Mouse (Mus musculus): ENCODE data around the gene Mydgf.

Gene Mydgf

DNA sequence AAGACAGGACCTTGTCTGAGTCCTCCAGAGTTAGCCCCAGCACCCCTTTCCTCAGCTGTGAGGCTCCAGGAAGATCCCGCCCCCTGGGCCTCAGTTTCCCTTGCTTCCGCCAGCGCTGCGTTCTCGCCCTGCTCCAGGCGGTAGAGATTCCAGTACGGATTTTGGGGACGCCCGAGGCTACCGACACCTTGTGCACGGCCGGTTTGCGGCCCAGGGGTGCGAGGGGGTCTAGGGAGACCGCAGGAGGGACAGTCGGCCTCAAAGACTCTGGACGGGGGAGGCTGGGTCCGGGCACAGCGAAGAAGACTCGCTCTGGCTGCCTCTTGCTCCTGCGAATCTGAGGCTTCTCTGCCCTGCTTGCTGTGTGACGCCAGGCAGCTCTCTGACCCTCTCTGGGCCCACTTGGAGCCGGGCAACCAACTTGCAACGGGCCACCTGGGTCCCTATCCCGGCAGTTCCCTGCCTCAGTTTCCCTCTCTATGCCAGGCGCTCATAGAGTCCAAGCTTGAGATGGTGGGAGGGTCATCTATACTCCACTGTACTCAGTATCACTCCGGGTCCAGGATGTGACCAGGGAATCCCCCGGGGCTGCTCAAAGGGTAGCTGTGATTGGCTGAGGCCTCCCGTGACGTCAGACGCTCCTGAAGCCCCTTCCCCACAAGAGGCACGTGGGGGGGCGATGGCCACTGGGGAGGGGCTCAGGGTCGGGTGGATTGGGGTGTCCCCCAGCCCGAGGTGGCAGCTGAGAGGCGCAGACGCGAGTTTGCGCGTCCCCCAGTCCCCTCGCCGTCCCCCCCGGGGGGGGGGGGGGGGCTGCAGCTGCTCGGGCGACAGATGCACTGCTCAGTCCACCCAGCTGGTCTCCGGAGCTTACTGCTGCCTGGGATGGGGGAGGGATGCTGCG is 41.8 kb downstream of the Mydgf start:
- no peak for DNase-seq (ENCODE audit: low spot score)

DNA sequence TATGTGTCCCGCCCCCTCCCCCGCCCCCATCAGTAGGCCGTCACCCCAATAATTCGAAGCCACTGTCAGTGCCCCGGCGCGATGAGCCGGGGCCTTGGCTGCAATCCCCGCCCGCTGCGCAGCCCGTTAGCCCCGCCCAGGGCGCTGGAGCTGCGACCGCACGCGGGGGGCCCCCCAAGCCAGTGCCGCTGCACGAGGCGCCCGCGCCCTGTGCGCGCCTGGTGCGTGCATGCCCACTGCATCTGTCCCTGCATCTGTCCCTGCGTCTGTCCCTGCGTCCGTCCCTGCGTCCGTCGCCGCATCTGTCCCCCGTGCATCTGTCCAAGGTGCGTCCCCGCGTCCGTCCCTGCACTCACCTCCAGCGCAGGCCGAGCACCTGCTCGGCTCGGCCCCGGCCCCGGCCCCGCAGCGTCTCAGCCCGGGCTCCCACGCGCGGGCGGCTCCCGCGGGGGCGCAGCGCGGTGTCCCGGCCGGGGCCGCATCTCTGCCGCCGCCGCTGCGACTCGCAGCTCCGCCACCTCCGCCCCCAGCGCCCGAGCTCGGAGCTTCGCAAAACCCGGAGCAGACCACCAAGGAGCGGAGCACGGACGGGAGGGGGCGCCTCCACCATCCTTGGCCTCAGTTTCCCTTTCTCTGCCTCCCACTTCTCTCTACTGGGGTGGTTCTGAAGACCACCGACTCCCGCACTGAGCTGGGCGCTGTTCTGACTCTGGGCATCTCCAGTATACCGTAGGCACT is 43.7 kb downstream of the Mydgf start, which contains the start of gene Sema6b:
Sema6b (minus strand) TSS at position 486 of the 738 bp plus-strand sequence.
- peak; percentile 62 for DNase-seq (ENCODE audit: low spot score)

GRCm38 (mm10) chr17:56139355-56139754 is 44.4 kb downstream of the Mydgf start:
- no peak for DNase-seq (ENCODE audit: low spot score)

DNA sequence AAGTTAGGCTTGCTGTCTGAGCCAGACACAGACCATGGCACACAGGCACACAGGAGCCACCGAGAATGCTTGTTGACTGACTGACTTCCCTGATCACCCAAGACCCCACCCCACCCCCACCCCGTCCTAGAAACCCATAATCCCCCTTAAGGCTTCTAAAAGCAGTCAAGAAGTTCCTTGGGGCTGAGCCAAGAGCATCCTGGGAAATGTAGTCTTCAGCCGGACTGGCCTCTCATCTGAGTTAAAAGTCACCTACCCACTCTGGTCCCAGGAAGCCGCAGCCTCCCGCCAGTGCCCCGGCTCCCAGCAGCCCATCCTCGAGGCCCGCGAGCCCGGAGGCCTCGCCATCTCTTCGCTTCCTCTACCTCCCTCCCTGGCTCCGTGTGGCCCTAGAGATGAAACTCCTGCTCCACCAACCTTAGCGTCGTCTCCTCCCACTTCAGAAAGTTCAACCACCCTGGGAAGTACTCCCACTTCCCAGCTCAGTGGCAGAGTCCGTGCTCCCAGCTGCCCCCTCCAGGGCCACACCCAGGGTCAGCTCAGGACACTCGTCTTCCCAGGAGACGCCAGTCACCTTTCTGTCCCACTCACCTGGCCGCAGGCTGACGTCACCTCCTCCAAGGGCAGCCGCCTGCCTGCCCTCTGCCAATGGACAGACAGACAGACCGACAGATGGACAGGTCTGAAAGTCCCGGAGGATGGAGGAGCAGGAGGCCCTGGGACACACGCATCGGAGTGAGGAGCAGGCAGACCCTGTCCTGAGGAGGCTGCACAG is 45.7 kb downstream of the Mydgf start:
- no peak for DNase-seq (ENCODE audit: low spot score)

- no peak for DNase-seq (ENCODE audit: low spot score)
These were observed 47.2 kb downstream of the Mydgf start for GRCm38 (mm10) chr17:56136558-56136957.

GRCm38 (mm10) chr17:56134463-56134971 is 49.2 kb downstream of the Mydgf start:
- peak; percentile 70 for DNase-seq (ENCODE audit: low spot score)

- no peak for DNase-seq (ENCODE audit: low spot score)
These were observed 50.0 kb downstream of the Mydgf start for GRCm38 (mm10) chr17:56133457-56134363.

DNA sequence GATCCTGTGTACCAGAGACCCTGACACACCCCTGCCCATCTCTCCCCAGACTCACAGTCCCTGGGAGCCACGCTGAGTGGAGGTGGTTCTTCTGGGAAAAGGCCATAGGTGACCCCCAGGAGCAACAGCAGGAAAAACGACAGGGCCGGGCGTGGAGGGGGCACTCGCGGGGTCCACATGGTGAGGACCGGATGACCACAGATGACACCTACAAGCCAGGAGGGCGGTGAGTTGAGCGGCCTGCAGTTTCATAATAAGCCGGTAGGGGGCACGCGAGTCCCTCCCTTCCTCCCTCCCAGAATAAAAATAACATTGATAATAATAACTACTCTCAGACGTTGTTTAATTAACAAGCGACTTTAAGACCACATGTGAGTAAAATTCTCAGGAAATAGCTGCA is 51.1 kb downstream of the Mydgf start:
- peak; percentile 54 for DNase-seq (ENCODE audit: low spot score)

DNA sequence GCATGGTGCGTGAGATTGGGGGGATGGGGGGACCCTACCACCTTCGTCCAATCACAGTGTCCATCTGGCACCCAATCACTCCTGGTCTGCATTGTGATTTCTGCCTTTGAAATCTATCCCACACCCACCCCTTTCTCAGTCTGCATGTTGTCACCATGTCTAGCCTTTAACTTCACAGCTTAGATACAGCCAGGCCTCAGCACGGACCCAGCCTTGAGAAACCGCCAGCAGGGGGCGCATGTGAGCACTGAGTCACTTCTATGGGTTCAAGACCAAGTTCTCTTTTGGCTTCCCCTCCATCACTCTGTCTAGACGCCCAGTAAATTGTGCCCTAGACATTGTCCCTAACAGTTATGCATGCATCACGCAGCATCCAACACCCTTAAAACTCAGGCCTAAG is 51.9 kb downstream of the Mydgf start:
- peak; percentile 61 for DNase-seq (ENCODE audit: low spot score)

- no peak for DNase-seq (ENCODE audit: low spot score)
These were observed 52.6 kb downstream of the Mydgf start for GRCm38 (mm10) chr17:56131136-56131535.

GRCm38 (mm10) chr17:56128246-56128645 is 55.5 kb downstream of the Mydgf start:
- DNase-seq (ENCODE audit: low spot score): no peak

GRCm38 (mm10) chr17:56126175-56126574 is 57.5 kb downstream of the Mydgf start:
- DNase-seq (ENCODE audit: low spot score): no peak

Data from ovary, postnatal 36 days (tissue).